Mouse (Mus musculus) liver, adult 2 months (tissue): Measurements from ENCODE around the gene Dpp8. TPM values are rescaled to one million over a fixed set of nuclear protein-coding genes. Genes with fewer than 3 reads are reported as not detected.
"Not testable (repeated sequence)": the region's sequence is repeated elsewhere in the genome, so short reads cannot be mapped to it uniquely, and the experiment has no call there.

ENCODE experiments used
- DNase-seq: peaks from one replicate; pipeline ENCODE4 v3.0.0-alpha.2; 2011; ENCODE audit warnings: low read depth, low spot score; ENCODE audit errors: extremely low read depth
- H3K27ac ChIP-seq: fragments of 200-500 bp; replicated peaks from 2 replicates; pipeline ENCODE4 v1.5.1; 2012; ENCODE audit warnings: low read depth, mild to moderate bottlenecking, control low read depth, inconsistent platforms, low read length; ENCODE audit not compliant: insufficient read depth
- H3K27me3 ChIP-seq: fragments of 200-500 bp; 2 replicates; pipeline ENCODE4 v1.6.1; 2012; ENCODE audit warnings: mild to moderate bottlenecking, moderate library complexity, low read length, inconsistent platforms; ENCODE audit not compliant: control insufficient read depth, insufficient read depth
- H3K36me3 ChIP-seq: fragments of 200-500 bp; 2 replicates; pipeline ENCODE4 v1.6.1; 2012; ENCODE audit warnings: low read length, inconsistent platforms; ENCODE audit not compliant: control insufficient read depth, insufficient read depth
- H3K4me1 ChIP-seq: fragments of 200-500 bp; 2 replicates; pipeline ENCODE4 v1.6.1; 2011; ENCODE audit warnings: low read length; ENCODE audit not compliant: control insufficient read depth, insufficient read depth
- H3K4me3 ChIP-seq: fragments of 200-500 bp; 2 replicates; pipeline ENCODE4 v1.5.1; 2011; ENCODE audit warnings: low read depth, mild to moderate bottlenecking, control low read depth, low read length, moderate library complexity; ENCODE audit not compliant: insufficient read depth
- H3K79me2 ChIP-seq: fragments of 200-500 bp; 2 replicates; pipeline ENCODE4 v1.6.1; 2012; ENCODE audit warnings: inconsistent platforms, mild to moderate bottlenecking, low read length, moderate library complexity; ENCODE audit not compliant: control insufficient read depth, insufficient read depth
- H3K9ac ChIP-seq: fragments of 200-500 bp; 2 replicates; pipeline ENCODE4 v1.6.1; 2012; ENCODE audit warnings: low read depth, mild to moderate bottlenecking, control low read depth, inconsistent platforms, low read length
- CTCF ChIP-seq: fragments of 200-500 bp; IDR thresholded peaks from 2 replicates; pipeline ENCODE4 v1.5.1; 2011; ENCODE audit warnings: low read depth, low read length, control low read depth
- POLR2A ChIP-seq: fragments of 200-500 bp; IDR thresholded peaks from 2 replicates; pipeline ENCODE4 v1.6.1; 2011; ENCODE audit warnings: low read length, control low read depth; ENCODE audit not compliant: insufficient read depth; ENCODE audit errors: extremely low read depth
- WGBS: fragments of 180-500 bp; shearing (Covaris S2); methylation state at CpG from one replicate; pipeline ENCODE4 v1.1.7; 2018; 5-methylcytosine and 5-hydroxymethylcytosine counted together
- polyA plus RNA-seq: library from polyadenylated mRNA; depleted of rRNA; stranded (reverse); fragments of >200 nt; gene quantifications from 2 replicates; pipeline ENCODE4 v1.2.3, GENCODE M21; 2012
- total RNA-seq: library from RNA; depleted of rRNA; stranded (reverse); fragments of >200 nt; gene quantifications from 2 replicates; pipeline ENCODE4 v1.2.3, GENCODE M21; 2014

Gene Dpp8
- total and polyA plus RNA-seq, 2 experiments, result 20.4 to 42.8 TPM

DNA sequence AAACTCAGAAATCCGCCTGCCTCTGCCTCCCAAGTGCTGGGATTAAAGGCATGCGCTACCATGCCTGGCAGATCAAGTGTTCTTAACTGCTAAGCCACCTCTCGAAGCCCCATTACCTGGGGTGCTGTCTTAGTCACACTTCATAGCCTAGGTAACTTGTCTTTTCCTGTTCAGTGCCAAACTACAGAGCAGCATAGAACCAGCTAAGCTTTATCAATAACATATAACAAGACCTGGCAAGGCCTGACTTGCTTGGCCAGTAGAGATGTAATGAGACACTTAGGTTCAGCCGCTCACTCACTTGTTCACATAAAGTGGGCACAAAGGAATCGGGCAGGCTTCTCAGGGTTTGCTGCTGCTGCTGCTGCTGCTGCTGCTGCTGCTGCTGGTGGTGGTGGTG lies 3.9 kb upstream of the Dpp8 start:
- TF ChIP-seq CTCF (no peak), POLR2A (no peak)
- 94% methylated on average over 5 of the region's 5 CpGs for WGBS

DNA sequence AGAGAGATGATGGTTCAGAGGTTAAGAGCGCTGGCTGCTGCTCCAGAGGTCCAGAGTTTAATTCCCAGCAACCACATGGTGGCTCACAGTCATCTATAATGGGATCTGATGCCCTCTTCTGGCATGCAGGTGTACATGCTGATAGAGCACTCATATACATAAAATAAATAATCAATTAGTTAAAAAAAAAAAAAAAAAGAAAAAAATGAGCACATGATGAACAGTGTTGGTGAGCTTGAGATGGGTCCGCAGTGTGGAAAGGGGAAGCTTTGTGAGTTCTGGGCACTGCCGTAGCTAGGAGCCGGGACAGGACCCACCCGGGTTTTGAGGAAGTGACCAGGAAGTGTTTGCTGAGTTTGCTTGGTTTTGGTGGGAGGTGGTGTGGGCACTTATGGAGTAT lies 859 bp upstream of the Dpp8 start:
- not testable (repeated sequence) for H3K36me3 ChIP-seq, H3K4me1 ChIP-seq, H3K9ac ChIP-seq, DNase-seq, H3K27ac ChIP-seq, H3K27me3 ChIP-seq, H3K79me2 ChIP-seq, H3K4me3 ChIP-seq
- 78% methylated on average over 5 of the region's 5 CpGs for WGBS

More for the DNA sequence above, 3.9 kb upstream of the Dpp8 start:
- no peak overlapping the region for H3K4me3 ChIP-seq
- peaks cover 5% of the 10 kb centered on the region; the same call in 1 of the 2 replicates for H3K4me1 ChIP-seq
- H3K27me3 ChIP-seq, result no peaks in the 10 kb centered on the region
- H3K9ac ChIP-seq, result no peak overlapping the region
- no peak for DNase-seq
- H3K36me3 ChIP-seq, result no peaks in the 10 kb centered on the region
- no peak overlapping the region for H3K27ac ChIP-seq
- no peaks in the 10 kb centered on the region for H3K79me2 ChIP-seq

DNA sequence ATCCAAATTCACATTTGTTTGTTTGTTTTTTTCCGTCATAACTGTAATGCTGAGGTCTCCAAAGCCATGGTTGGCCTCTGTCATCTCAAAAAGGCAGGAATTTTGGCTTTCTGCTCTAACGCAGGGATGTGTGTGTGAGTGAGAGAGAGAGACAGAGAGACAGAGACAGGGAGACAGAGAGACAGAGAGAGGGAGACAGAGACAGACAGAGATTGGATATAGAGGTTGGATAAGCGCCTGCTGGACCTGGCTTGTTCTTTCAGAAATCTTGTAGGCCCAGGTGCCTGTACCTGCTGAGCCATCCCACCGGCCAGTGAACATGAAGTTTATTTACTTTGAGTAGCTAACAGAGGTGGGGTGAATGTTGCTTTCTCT lies 333 bp upstream of the Dpp8 start:
- DNase-seq, result no peak
- WGBS, result 29% methylated on average over 4 of the region's 4 CpGs
- Histone ChIP-seq H3K27ac (peak overlapping the region; percentile 55), H3K4me1 (peaks cover 8% of the 10 kb centered on the region), H3K4me3 (peak overlapping the region; percentile 75), H3K27me3 (no peaks in the 10 kb centered on the region), H3K9ac (peak overlapping the region; percentile 59), H3K36me3 (peaks cover 2% of the 10 kb centered on the region; the same call in 1 of the 2 replicates), H3K79me2 (no peaks in the 10 kb centered on the region; the same call in 1 of the 2 replicates)
- TF ChIP-seq CTCF (no peak), POLR2A (no peak)

DNA sequence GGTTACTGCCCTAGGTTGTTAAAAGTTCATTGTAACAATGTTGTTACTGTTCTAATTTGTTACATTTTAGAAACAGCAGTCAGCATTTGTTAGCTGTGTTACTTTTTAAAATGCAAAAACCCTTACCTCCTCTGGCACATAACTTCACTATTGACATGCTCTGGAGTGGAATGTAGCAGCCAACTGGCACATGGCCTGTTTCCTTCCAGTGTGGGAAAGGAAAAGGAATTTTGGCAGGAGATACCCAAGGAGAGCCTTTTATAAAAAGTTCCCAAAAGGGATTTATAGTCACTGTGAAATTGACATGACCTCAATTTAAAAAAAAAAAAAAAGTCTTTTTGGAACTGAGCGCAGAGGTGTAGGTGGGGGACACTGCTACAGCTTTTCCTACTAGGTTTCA lies 4.2 kb downstream of the Dpp8 start:
- no peak overlapping the region for H3K9ac ChIP-seq
- H3K4me3 ChIP-seq, result no peak overlapping the region
- peaks cover 35% of the 10 kb centered on the region for H3K36me3 ChIP-seq
- 0 out of 2 replicates have a peak overlapping the region, but pooled peaks have one; percentile 15 for H3K27ac ChIP-seq
- peaks cover 11% of the 10 kb centered on the region for H3K4me1 ChIP-seq
- DNase-seq, result peak; percentile 84
- WGBS, result 45% methylated on average over 1 of the region's 1 CpGs
- TF ChIP-seq POLR2A, result no peak
- TF ChIP-seq CTCF, result no peak
- peaks cover 11% of the 10 kb centered on the region; the same call in 1 of the 2 replicates for H3K79me2 ChIP-seq
- no peaks in the 10 kb centered on the region for H3K27me3 ChIP-seq

DNA sequence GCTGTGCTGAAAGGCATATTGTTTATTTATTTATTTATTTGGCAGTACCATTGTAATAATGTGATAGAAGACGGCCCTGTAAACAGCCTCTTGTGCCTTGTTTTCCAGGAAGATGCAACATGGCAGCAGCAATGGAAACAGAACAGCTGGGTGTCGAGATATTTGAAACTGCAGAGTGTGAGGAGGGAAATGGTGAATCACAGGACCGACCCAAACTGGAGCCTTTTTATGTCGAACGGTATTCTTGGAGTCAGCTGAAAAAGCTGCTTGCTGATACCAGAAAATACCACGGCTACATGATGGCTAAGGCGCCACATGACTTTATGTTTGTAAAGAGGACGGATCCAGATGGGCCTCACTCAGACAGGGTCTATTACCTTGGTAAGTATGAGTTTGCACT lies 4.6 kb downstream of the Dpp8 start:
- DNase-seq, result no peak
- Histone ChIP-seq H3K4me1 (peaks cover 9% of the 10 kb centered on the region), H3K79me2 (peaks cover 11% of the 10 kb centered on the region; the same call in 1 of the 2 replicates), H3K36me3 (peaks cover 37% of the 10 kb centered on the region), H3K27ac (peak overlapping the region; percentile 15; the same call in 1 of the 2 replicates), H3K27me3 (no peaks in the 10 kb centered on the region), H3K4me3 (no peak overlapping the region), H3K9ac (no peak overlapping the region)
- WGBS, result 66% methylated on average over 8 of the region's 8 CpGs
- TF ChIP-seq CTCF (no peak), POLR2A (no peak)

DNA sequence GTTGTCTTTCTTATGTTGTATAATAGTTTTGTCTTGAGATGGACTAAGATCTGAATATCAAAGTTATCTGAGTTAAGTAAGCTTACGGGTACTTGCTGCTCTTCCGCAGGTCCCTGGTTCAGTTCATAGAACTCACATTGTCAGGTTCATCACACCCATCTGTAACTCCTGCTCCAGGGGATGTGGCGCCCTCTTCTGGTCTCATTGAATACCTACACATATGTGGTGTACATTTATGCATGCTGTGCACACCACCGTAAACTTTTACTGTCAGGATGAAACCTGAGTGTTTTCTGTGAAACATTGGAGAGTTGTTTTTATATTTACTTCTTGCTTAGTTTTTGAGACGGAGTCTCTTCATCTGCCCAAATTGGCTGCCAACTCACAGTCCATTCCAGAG lies 9.2 kb downstream of the Dpp8 start:
- Histone ChIP-seq H3K4me3 (no peak overlapping the region), H3K79me2 (peaks cover 11% of the 10 kb centered on the region; the same call in 1 of the 2 replicates), H3K27ac (no peak overlapping the region), H3K36me3 (peaks cover 67% of the 10 kb centered on the region), H3K4me1 (peaks cover 4% of the 10 kb centered on the region), H3K27me3 (no peaks in the 10 kb centered on the region), H3K9ac (no peak overlapping the region)
- no peak for DNase-seq
- TF ChIP-seq CTCF (peak; percentile 24; the same call in 1 of the 2 replicates), POLR2A (no peak)
- 99% methylated on average over 5 of the region's 5 CpGs for WGBS
